Mouse (Mus musculus) embryonic stem cell, embryonic (primary cell): ENCODE data around the gene Cdc25b.

Source experiments
- CTCF ChIA-PET, 4 experiments: fragments of 300-600 bp in 2 of 4; fragments of 350-600 bp in 2 of 4; sonication (Branson Sonifier 250); formaldehyde crosslinking; loops; one replicate each; lab custom pipeline; 2022; ENCODE audit warnings: inconsistent platforms in 2 of 4; lab: Charles Lee
- POLR2A ChIA-PET, 4 experiments: fragments of 300-600 bp in 2 of 4; fragments of 350-600 bp in 2 of 4; sonication (Branson Sonifier 250); formaldehyde crosslinking; loops; one replicate each; lab custom pipeline; 2022; ENCODE audit warnings: antibody characterized with exemption in 4 of 4, inconsistent platforms in 1 of 4; lab: Charles Lee

Gene Cdc25b

DNA sequence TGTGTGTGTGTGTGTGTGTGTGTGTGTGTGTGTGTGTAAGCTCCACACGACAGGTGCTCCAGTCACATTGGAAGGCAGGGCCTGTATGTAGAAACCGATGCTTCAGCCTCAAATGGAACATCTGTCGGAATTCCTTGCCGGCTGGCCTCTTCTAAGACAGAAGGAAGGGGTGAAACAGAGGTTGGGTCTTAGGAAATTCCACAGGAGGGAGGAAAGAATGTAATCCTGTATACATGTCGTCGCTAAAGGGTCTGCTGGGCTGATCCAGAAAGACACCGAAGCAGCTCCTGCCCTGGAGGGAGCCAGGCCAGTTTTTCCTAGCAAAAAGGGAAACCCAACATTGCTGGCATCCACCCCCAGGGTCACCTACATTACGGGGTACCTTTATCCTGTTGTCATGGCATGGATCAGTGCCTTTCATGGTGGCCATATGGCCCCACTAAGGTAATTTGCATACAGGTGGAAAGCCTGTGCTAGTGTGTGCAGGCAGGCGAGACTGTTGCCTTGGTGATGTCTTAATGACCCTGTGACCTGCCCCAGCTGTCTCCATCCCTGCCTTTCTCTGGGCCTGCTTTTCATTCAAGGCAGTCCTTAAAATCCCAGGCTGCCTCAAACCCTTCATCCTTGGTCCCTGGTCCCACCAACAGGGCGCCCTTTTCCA lies 3.7 kb downstream of the Cdc25b start:
- ChIA-PET POLR2A (interaction anchor here in 3 of 4 experiments (0.6 to 2.7 kb wide), 16 partner anchors 9 to 318 kb away, joined by 3 to 8 read pairs (median 4); partner anchors contain the start of gene 1700037H04Rik (in 1 of the 3)), CTCF (interaction anchor here in 3 of 4 experiments (0.7 to 2.7 kb wide), 3 partner anchors 20 to 474 kb away, joined by 3 to 10 read pairs (median 4); no protein-coding TSS in a partner anchor)

- ChIA-PET CTCF (interaction anchor here in 1 of 4 experiments (2.7 kb wide), 1 partner anchor 19 kb away, joined by 10 read pairs; no protein-coding TSS in a partner anchor), POLR2A (interaction anchor here in 3 of 4 experiments (0.5 to 2.7 kb wide), 21 partner anchors 8 to 1924 kb away, joined by 3 to 8 read pairs (median 3); partner anchors contain the start of gene 1700037H04Rik (in 1 of the 3))
These were observed 4.2 kb downstream of the Cdc25b start for GRCm38 (mm10) chr2:131191005-131191390.

DNA sequence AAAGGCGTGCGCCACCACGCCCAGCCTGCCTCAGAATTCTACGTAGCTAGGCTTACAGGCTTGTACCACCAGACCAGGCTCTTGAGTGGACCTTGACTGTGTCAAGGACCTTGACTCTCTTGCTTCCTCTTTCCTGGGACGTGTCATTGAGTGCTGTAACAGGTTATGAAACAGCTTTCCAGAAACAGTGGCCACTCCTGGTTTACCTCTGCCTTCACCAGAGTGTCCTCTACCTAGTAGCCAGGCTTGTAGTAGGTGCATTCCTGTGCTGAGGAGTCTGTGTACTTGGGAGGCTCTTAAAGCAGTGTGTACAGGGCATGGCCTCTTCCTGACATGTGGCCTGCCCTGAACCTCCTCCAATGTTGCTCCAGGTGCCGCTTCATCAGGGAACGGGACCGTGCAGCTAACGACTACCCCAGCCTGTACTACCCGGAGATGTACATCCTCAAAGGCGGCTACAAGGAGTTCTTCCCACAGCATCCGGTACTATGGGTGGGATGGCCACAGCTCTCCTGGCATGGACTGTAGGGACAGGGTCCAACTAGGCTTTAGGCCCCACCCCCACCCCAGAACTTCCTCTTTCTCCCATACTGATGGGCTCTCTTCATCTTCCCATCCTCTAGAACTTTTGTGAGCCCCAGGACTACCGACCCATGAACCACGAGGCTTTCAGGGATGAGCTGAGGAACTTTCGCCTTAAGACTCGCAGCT lies 10.0 kb downstream of the Cdc25b start:
- POLR2A ChIA-PET: interaction anchor here in 3 of 4 experiments (0.6 to 2.1 kb wide), 13 partner anchors 8 to 154 kb away, joined by 3 to 11 read pairs (median 4); partner anchors contain the start of genes Cdc25b (in 2 of the 3), Spef1 (in 2 of the 3), 1700037H04Rik (in 1 of the 3) and Gfra4 (in 1 of the 3)
- CTCF ChIA-PET: interaction anchor here in 3 of 4 experiments (0.6 to 1.9 kb wide), 4 partner anchors 11 to 140 kb away, joined by 3 to 18 read pairs (median 6); no protein-coding TSS in a partner anchor

GRCm38 (mm10) chr2:131200710-131201109 lies 14.0 kb downstream of the Cdc25b start:
- POLR2A ChIA-PET: interaction anchor here in 3 of 4 experiments (0.6 to 2.0 kb wide), 9 partner anchors 8 to 592 kb away, joined by 3 to 7 read pairs (median 4); partner anchors contain the start of genes Cenpb (in 2 of the 3), 1700037H04Rik (in 1 of the 3), Cdc25b (in 1 of the 3) and Mavs (in 1 of the 3)
- CTCF ChIA-PET: interaction anchor here in 3 of 4 experiments (0.5 to 3.8 kb wide), 4 partner anchors 9 to 707 kb away, joined by 4 to 15 read pairs (median 6); no protein-coding TSS in a partner anchor

GRCm38 (mm10) chr2:131201262-131201661 lies 14.5 kb downstream of the Cdc25b start:
- POLR2A ChIA-PET: interaction anchor here in 2 of 4 experiments (0.8 to 2.0 kb wide), 6 partner anchors 9 to 32 kb away, joined by 3 to 6 read pairs (median 4); partner anchors contain the start of genes Cdc25b (in 1 of the 2), Cenpb (in 1 of the 2), Mavs (in 1 of the 2) and Spef1 (in 1 of the 2)
- CTCF ChIA-PET: interaction anchor here in 2 of 4 experiments (2.3 to 3.8 kb wide), 2 partner anchors 9 kb away, joined by 6 to 15 read pairs; no protein-coding TSS in a partner anchor

DNA sequence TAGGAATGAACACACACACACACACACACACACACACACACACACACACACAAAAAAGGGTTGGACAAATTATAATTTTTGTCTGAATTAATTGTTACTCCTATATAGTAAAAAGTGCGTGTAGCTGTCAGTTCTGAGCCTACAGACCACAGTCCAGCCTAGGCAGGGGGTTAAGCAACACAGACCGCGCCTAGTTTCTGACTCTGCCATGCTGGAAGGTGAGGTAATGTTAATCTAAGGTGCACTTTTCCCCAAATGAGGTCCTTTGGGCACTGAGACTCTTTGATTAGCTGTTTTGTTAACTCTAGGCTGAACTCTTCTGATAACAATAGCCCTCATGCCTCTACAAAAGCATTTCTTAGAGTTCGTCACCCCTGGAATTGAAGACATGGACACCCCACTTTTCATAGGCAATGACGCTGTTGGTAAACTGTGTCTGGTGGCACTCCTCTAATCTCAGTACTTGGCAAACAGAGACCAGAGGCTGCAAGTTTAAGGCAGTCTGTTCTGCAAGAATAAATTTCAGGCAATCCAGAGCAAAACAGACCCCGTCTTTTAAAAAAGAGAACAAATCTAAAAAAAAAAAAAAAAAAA lies 17.2 kb downstream of the Cdc25b start:
- CTCF ChIA-PET: interaction anchor here in 1 of 4 experiments (1.3 kb wide), 1 partner anchor 16 kb away, joined by 7 read pairs; the partner anchor contains the start of genes Cdc25b and Spef1
- POLR2A ChIA-PET: interaction anchor here in 2 of 4 experiments (0.6 to 4.3 kb wide), 24 partner anchors 8 to 1412 kb away, joined by 3 to 32 read pairs (median 4); partner anchors contain the start of genes Cdc25b (in 2 of the 2), Spef1 (in 2 of the 2), Cenpb (in 1 of the 2) and Mavs (in 1 of the 2)

GRCm38 (mm10) chr2:131204410-131204981 lies 17.7 kb downstream of the Cdc25b start:
- ChIA-PET POLR2A (interaction anchor here in 3 of 4 experiments (0.6 to 4.3 kb wide), 28 partner anchors 8 to 1412 kb away, joined by 3 to 32 read pairs (median 4); partner anchors contain the start of genes Cdc25b (in 2 of the 3), Spef1 (in 2 of the 3), Mavs (in 1 of the 3) and Pank2 (in 1 of the 3)), CTCF (interaction anchor here in 1 of 4 experiments (1.3 kb wide), 1 partner anchor 17 kb away, joined by 7 read pairs; the partner anchor contains the start of genes Cdc25b and Spef1)

- ChIA-PET POLR2A (interaction anchor here in 2 of 4 experiments (0.6 to 4.3 kb wide), 15 partner anchors 9 to 147 kb away, joined by 3 to 32 read pairs (median 4); partner anchors contain the start of genes Cdc25b (in 2 of the 2), Spef1 (in 2 of the 2) and Rnf24 (in 1 of the 2)), CTCF (interaction anchor here in 2 of 4 experiments (0.6 to 1.3 kb wide), 2 partner anchors 17 to 18 kb away, joined by 3 to 7 read pairs; partner anchors contain the start of genes Cdc25b (in 1 of the 2) and Spef1 (in 1 of the 2))
These were observed 18.9 kb downstream of the Cdc25b start for GRCm38 (mm10) chr2:131205521-131206182.

DNA sequence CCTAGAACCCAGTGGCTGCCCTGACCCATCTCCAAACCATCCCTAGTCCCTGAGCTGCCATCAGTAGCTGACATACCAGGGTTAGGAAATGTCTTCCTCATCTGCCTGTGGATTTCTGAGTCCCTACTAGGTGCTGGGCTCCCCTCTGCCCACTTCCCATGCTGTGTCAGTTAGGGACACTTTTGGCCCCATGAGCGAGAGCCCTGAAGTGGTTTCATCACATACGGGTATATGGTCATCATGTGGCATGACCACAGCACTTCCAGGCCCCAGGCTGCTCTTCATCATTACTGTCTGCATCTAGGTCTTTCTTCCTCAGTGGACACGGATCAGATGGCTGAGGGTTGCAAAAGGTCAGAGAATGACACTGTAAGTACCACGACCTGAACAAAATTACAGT lies 20.0 kb downstream of the Cdc25b start, which contains the start of gene Ap5s1:
TSS of gene Ap5s1 (plus strand) at position 301 of the 400 bp plus-strand sequence.
- ChIA-PET POLR2A (interaction anchor here in 2 of 4 experiments (0.8 to 2.1 kb wide), 6 partner anchors 26 to 53 kb away, joined by 3 to 7 read pairs (median 3); partner anchors contain the start of genes 1700037H04Rik (in 1 of the 2) and Mavs (in 1 of the 2)), CTCF (interaction anchor here in 1 of 4 experiments (0.8 kb wide), 1 partner anchor 47 kb away, joined by 3 read pairs; the partner anchor contains the start of gene 1700037H04Rik)

DNA sequence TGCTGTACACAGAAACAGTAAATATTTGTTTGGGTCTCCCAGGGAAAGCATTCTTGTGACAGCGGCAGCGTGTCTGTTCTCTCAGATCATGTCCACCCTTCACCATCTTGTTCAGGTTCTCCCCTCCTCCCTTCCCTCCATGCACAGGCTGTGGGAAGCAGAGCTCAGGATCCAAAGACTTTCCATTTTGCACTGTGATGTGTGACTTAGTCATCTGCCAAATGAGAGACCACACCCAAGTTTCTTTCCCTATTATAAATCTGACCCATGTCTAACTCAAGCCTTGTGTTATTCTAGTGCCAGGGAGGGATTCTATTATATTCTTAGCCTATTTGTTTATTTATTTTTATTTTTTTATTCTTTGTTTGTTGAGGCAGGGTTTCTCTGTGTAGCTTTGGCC lies 21.6 kb downstream of the Cdc25b start:
- ChIA-PET POLR2A (interaction anchor here in 2 of 4 experiments (0.7 to 3.4 kb wide), 9 partner anchors 18 to 1770 kb away, joined by 3 to 28 read pairs (median 5); partner anchors contain the start of genes Cdc25b (in 2 of the 2), Spef1 (in 2 of the 2), 1700037H04Rik (in 1 of the 2) and Cenpb (in 1 of the 2)), CTCF (interaction anchor here in 3 of 4 experiments (0.6 to 0.7 kb wide), 4 partner anchors 9 to 1482 kb away, joined by 3 to 6 read pairs (median 3); partner anchors contain the start of gene Hspa12b (in 1 of the 3))

GRCm38 (mm10) chr2:131209125-131209795 lies 22.5 kb downstream of the Cdc25b start:
- ChIA-PET POLR2A (interaction anchor here in 3 of 4 experiments (0.7 to 10.0 kb wide), 36 partner anchors 9 to 1769 kb away, joined by 3 to 112 read pairs (median 5); partner anchors contain the start of genes Cdc25b (in 3 of the 3), Spef1 (in 3 of the 3), Cenpb (in 2 of the 3) and Mavs (in 2 of the 3)), CTCF (interaction anchor here (0.5 to 2.4 kb wide), 46 partner anchors 9 to 646 kb away, joined by 3 to 22 read pairs (median 6); partner anchors contain the start of genes Cdc25b (in 4 of the 4), Spef1 (in 3 of the 4), 1700037H04Rik (in 2 of the 4) and Mavs (in 2 of the 4))

DNA sequence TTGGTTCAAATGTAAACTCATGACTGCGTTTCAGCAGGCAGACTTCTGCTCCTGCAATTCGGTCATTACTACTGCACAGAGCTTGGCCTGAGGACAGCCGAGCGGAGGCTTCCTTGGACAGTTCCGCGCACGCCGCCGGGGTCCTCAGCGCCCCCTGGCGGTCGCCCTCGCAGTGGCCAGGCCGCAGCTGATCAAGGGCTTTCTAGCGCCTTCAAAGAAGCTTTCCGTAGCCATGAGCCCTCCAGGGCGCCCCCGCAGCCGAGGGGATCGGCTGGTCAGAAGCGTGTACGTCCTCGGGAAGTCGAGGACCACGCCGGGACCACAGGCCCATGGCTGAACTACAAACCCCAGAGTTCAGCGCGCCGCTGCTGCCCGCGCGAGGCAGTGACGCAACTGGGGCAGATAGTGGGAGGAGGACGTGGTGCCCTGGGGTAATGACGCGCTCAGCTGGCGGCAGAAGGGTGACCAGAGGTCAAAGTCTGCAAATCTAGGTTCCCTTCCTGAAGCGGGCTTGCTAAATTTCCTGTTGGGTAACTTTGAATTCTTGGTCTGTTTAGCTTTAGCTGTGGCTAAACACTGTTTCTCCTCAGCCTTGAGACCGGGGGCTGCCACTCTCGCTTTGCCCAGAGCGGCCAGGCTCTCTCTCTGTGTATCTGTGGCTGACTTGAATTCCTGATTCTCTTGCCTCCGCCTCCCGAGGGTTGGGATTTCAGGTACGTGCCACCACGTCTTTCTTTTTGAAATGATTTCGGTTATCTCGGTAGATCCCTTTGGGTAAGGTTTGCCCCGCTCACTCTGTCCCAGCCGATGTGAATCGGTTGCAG lies 23.4 kb downstream of the Cdc25b start:
- ChIA-PET CTCF (interaction anchor here (0.5 to 2.4 kb wide), 55 partner anchors 10 to 646 kb away, joined by 3 to 22 read pairs (median 5); partner anchors contain the start of genes Cdc25b (in 4 of the 4), Spef1 (in 3 of the 4), 1700037H04Rik (in 2 of the 4) and Mavs (in 2 of the 4)), POLR2A (interaction anchor here in 3 of 4 experiments (0.7 to 10.0 kb wide), 36 partner anchors 8 to 647 kb away, joined by 3 to 112 read pairs (median 6); partner anchors contain the start of genes Cdc25b (in 3 of the 3), Spef1 (in 3 of the 3), 1700037H04Rik (in 2 of the 3) and Cenpb (in 2 of the 3))

- ChIA-PET CTCF (interaction anchor here in 2 of 4 experiments (2.1 to 2.4 kb wide), 6 partner anchors 14 to 115 kb away, joined by 5 to 22 read pairs (median 11); partner anchors contain the start of genes 1700037H04Rik (in 1 of the 2), Cdc25b (in 1 of the 2), Mavs (in 1 of the 2) and Spef1 (in 1 of the 2)), POLR2A (interaction anchor here in 2 of 4 experiments (1.2 to 10.0 kb wide), 11 partner anchors 11 to 52 kb away, joined by 3 to 112 read pairs (median 10); partner anchors contain the start of genes Mavs (in 2 of the 2), 1700037H04Rik (in 1 of the 2), Cdc25b (in 1 of the 2) and Pank2 (in 1 of the 2))
These were observed 24.4 kb downstream of the Cdc25b start for GRCm38 (mm10) chr2:131211026-131211615.
